Mouse (Mus musculus): ENCODE data around the gene Ssh2.

DNA sequence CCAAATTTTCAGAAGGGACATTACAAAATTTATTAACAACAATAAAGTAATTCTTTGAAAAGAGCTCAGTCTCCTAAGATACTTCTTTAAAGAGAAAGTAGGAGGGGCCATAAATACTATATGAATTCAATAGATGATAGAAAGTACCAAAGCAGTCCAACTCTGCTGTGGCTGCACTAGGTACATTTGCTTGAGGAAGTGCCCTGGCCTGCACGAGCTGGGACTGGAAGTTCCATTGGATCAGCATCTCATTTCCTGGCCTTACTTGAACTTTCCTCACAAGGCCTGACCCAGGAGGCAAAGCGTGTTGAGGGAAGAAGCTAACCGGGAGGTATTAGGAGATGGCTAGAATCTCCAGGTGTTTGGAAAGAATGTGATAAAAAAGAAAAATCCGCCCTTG is 75.4 kb downstream of the Ssh2 start:
- TF ChIP-seq CTCF (conservative IDR thresholded peaks at IDR 0.05; ENCODE audit: low read length) (no peak), POU5F1 (IDR thresholded peaks at IDR 0.05; ENCODE audit: borderline replicate concordance, low read length) (no peak)
